Mouse (Mus musculus): ENCODE measurements around the gene Zfp664.

DNA sequence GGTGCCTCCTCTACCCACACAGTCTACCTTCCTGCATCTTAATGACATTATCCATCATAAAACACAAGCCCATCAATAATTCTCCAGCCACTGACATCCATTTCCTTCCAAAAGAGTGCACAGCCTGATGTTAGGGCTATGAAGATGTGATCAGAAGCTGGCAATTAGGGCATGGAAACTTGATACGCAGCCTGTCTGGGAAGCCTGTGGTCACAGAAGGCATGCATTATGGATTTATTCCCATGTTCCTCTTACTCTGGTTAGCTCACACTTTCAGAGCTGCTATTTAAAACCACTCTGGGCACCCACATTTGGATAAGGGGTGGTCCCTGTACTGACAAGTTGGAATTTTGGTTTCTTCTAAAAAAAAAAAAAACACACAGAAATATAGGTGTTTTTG is 15.5 kb upstream of the Zfp664 start:
- TF ChIP-seq CTCF (IDR thresholded peaks at IDR 0.05; ENCODE audit: borderline replicate concordance, insufficient read depth, low read length) (no peak), POLR2A (IDR thresholded peaks at IDR 0.05; ENCODE audit: low read depth, low read length) (no peak)
